Mouse (Mus musculus): ENCODE measurements at regions not wholly inside any gene's neighbourhood (a gene's known extent, or its start where the extent isn't known, plus 50 kb on each side); places are given as distances from the start of the nearest gene placed in this dataset.
"Not testable (repeated sequence)": the region's sequence is repeated elsewhere in the genome, so short reads cannot be mapped to it uniquely, and the experiment has no call there.

DNA sequence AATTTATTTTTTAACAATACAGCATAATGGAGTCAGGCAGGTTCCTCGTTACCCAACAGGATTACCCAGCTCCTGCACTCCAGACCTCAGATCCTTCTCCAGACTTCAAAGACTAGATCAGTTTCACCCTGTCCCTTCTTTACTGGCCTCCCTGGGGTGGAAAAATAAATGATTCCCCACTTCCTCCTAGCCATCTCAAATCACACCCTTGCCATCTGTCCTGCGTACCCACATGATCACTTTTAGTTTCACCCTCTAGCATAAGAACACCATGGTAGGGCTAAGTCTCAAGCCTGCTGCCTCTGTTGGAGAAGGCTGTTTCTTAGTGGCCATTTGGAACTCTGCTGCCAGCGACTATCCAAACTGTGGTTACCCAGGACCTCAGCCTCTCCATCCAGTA lies 222.0 kb downstream of the Plxna1 start:
- in situ Hi-C loops (cut with MboI, MseI): no loop called here

DNA sequence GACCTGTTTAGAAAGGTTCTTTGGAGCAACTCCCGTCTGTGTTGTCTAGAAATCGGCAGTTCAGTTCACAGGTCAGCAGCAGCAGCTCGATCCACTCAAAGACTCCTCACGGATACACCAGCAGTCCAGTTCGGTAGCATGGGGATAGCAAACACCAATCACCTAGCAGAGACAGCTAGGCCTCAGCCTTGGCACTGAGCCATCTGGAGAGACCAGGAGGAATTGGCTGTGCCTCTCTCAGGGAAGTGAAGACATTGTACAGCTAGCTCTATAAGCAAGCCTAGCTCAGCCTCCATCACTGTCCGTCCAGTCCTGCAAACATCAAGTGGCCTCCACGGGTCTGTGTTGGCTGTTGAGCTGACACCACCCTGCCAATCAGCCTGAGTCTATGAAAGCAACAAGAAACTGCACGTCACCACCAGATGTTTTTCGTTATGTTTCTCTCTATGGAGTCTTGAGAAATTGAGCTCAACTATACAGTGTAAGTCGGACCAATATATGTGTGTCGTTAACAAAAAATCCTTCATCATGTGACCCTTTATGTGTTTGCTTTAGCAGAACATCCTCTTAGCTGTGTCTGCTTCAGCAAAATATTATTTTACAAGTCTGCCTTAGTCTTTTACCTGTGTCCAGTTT lies 209.3 kb downstream of the Plxna1 start:
- in situ Hi-C loops (cut with MboI, MseI): no loop called here

DNA sequence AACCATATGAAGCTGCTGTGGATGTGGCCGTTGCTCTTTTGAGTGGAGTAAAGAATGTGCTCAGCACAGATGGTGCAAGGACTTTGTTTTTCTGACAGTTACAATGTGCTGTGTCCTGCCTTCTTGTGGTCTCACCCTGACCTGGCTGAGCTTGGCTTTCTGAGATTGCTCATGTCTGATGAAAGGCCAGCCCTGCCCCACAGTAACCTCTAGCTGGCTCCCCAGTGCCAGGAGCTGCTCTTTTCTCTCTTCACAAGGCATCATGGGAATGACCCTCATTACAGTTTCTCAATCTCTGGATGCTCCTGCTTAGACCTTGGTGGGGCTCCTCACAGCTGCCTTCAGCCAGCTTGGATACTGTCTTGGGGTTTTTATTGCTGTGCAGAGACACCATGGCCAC lies 204.9 kb downstream of the Plxna1 start:
- in situ Hi-C loops (cut with MboI, MseI): no loop called here

DNA sequence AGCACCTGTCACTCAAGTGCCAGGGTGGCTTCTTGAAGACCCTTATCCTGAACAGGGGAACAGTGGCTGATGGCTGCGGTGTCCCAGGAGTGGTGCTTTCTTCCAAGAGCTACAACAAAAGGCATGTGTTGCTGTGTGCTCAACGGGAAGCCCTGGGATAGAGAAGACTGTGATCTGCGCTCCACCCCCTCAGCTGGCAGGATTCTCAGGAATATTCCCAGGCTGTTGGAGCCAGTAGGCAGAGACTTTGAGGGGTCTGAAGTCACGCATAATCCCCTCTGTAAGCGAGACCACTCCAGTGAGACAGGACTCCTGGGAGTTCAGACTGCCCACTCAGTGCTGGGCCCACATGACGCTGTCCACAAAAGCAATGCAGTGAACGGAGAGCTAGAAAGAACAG lies 202.4 kb downstream of the Plxna1 start:
- in situ Hi-C loops (cut with MboI, MseI): no loop called here

DNA sequence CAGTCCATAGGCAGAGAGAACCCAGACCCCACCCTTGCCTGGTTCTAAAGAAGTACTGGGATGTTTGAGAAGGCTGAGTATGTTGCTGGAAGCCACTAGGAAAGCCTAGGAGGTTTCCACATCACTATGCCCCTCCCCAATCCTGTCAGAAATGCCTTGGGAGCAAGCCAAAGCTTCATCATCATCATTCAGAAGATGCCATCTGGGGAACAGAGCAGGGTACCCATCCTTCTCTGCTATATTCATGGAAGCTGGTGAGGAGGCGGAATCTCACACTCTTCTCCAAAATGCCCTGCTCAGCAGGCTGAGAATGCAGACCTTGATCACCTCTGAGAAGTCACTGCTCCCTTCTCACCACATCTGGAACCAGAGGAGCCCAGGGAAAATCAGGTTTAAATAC lies 200.7 kb downstream of the Plxna1 start:
- in situ Hi-C loops (cut with MboI, MseI): no loop called here

DNA sequence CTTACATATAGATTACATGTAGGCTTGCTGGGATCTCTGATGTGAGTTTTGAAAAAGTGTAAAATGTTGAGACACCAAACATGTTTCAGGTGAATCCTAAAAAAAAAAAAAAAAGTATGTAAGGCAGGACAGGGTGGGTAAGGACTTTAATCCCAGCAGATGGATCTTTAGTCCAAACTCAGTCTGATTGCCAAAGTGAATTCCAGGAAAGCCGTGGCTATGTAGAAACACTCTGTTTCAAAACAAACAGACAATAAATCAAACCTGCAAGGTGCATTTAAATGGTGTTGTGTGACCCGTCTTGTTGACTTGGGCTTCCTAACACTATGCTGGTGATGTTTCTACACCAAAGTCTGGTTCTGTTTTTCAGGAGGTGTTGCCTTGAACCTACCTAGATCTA lies 192.9 kb downstream of the Plxna1 start:
- in situ Hi-C loops (cut with MboI, MseI): no loop called here

DNA sequence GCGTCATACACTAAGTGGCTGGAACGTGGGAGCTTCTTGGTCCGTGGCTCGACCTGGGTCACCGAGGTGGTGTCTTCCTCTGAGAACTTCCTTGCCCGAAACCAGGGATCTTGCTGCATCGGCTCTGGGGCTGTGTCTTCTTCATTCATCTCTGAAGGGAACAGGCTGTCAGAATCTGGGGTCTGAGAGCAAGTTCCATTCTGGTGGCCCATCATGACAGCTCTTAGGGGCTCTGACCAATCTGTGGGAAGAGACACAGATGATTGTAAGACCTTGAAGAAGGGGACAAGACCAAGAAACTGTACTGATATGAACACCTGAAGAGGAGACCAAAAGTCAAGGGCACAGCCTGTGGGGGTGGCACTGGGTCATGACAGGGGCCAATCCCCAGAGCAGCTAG lies 177.5 kb downstream of the Plxna1 start:
- in situ Hi-C loops (cut with MboI, MseI): not testable (repeated sequence)

DNA sequence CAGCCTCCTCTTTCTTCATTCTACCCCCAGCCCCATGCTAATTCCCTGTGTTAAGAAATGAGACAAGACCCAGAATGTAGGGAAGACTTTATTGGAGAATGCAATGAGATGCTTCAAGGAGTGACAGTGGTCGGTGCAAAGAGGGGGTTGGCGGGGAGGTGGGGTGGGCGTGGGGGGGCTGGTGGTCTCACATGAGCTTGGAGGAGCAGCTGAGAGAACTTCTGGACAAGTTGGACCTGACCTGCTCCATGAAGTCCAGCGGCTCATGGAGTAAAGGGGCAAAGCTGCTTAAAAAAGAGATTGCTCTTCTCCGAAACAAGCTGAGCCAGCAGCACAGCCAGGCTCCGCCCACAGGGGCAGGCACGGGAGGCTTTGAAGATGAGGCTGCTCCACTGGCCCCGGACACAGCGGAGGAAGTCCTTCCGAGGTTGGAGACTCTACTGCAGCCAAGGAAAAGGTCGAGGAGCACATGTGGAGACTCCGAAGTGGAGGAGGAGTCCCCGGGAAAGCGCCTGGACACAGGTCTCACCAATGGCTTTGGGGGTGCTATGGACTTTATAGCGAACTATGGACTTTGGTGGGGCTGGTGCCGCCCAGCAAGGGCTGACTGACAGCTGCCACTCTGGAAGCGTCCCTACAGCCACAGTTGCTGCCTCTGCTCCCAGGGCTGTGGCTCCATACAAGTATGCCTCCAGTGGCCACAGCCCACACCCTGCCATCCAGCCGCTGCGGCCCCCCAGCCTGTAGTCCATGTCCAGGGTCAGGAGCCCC lies 161.7 kb downstream of the Plxna1 start:
- in situ Hi-C loops (cut with MboI, MseI): not testable (repeated sequence)

DNA sequence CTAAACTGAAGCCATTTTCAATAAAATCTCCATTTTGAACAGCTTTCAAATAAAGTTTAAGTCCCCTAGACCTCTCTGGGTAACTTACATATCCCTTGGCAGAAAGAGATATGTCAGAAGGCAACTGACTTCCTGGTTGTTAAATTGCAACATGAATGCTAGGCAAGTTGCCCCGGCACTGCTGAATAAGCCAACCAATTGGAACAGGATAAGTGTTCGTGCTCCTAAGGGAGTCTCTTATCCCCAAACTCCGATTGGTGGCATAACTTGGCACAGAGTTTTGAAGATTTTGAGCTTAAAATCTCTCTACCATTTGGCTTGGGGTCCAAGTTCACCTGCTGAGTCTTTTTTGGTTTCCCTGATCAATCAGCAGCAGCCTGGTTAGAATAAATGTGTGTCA lies 147.4 kb downstream of the Plxna1 start:
- in situ Hi-C loops (cut with MboI, MseI): no loop called here

DNA sequence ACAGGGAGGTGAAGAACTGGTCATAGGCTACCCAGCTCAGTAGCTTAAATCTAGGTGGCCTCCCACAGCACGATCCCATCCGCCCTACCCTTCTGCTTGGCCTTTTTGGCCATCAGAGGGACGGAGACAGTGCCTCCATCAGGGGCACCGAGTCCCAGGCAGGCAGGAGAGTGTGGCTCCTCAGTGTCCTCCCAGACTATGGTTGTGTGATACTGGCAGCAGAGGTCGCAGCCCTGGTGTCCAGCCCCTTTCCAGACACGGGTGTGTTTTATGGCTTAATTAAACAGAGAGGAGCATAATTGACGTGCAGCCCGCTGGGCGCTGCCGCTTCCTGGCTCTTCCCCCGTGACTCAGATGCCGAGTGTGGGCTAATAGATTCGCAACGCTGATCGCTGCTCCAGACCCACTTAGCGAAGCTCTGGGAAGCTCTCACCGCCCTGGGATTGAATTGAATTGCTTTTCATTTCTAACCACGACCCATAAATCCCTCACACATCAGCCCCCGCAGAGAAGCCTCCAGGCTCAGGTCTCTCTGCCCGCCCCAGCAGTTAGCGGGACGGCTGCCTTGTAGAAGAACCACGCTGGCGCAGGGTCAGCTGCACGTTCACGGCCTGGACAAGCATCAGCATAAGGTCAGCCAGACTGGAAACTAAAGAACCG lies 126.9 kb downstream of the Plxna1 start:
- in situ Hi-C loops (cut with MboI, MseI): no loop called here

DNA sequence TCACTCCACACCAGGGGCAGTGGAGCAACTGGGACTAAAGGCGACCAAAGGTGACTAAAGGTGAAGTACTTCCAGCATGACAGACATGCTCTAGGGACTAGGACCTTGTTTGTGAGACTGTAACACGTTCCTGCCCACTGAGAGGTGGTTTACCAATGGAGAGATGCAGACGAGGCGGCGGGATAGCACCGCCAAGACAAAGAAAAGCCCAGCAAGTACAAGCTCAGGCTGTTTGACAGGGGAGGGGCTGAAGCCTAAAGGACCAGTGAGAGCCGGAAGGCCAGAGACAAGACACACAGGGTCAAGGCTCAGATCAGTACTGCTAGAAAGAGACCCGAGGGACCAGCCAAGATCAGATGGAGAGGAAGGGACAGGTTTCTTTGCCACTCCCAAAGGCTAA lies 126.2 kb downstream of the Plxna1 start:
- in situ Hi-C loops (cut with MboI, MseI): no loop called here

DNA sequence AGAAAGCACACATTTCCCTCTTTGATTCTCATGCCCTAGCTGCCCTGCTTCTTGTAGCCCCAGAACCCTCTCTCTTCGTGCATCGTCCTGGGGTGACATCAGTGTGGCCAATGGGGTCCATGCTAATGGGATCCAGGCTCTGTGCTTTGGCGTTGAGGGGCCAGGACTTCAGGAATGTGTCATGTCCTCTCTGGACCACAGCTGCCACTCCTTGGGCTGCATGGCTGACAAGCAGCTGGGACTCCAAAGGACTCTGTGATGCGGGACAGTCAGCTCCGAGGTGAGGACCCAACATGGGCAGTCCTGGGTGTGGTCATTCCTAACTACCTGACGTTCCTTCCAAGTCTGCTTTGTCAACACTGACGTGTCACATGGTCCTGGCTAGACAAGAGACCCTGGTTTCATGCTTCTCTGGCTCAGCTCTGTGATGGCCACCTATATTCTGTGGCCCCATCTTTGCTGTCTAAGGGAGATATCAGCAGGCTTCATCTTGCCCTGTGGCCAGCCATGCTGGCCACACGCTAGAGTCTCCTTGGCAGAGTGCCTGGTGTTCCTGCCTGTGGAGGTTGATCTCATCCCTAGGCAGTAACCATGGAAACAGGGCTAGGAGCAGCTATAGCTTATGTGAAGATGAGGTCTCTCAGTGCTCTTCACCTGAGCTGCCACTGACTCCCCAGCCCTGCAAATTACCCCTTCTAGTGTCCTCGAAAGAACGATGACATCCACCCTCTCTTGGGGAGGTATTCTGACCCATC lies 125.4 kb downstream of the Plxna1 start:
- in situ Hi-C loops (cut with MboI, MseI): no loop called here

DNA sequence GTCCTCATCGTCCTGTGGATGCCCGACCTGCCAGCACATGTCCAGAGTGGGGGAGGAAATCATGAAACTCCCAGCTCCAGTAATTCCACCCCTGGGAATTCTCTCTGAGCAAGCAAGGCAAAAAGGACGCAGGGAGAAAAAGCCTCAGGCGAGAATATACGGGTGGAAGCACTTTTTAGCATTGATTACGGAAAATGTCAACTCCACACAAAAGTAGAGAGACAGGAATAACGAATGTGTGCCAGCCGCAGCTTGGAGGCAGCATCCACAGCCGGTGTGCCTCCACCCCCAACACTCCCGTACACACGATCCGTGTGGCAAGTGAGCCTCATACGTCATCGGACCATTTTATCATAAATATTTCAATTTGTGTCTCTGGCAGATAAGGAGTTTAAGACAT lies 123.5 kb downstream of the Plxna1 start:
- in situ Hi-C loops (cut with MboI, MseI): no loop called here

DNA sequence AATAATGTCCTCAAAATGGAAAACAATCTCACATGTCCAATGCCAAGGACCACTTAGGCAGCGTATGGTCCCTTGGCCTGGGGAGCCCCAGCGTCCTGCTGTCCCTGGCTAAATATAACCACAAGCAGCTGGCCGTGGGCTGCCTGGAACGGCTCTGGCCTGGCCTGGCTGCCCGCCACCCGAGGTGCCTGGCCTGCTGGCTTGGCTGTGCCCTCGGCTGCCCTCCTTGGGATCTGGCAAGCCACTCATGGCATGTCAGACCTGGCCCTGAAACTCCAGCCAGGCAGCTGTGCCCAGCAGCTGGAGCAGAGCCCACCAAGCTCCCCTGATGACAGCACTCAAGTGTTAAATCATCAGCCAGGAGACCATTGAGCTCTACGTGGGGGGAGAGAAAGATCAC lies 122.9 kb downstream of the Plxna1 start:
- in situ Hi-C loops (cut with MboI, MseI): no loop called here

DNA sequence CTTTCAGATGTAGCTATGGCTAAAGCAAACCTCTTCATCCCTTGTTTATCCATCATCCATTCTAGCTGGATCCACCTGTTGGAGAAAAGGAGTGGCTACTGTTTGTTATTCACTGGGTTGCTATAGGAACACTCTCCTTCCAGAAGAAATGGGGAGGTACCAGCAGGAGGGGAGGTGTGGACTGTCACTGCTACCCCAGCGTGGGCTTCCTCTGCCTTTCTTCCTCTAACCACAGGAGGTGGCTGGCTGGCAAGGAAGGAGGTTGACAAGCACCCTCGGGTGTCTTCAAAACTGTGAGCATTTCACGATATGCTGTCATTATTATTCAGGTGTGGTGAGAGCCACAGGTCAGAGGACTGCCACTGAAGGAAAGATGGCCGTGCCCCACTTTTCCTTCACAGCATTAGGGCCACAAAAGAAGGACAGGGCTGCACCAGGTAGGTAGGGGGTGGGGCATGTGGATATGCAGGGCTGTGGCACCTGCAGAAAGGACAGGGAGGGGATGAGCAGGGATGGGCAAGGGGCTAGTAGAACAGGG lies 122.2 kb downstream of the Plxna1 start:
- in situ Hi-C loops (cut with MboI, MseI): no loop called here

DNA sequence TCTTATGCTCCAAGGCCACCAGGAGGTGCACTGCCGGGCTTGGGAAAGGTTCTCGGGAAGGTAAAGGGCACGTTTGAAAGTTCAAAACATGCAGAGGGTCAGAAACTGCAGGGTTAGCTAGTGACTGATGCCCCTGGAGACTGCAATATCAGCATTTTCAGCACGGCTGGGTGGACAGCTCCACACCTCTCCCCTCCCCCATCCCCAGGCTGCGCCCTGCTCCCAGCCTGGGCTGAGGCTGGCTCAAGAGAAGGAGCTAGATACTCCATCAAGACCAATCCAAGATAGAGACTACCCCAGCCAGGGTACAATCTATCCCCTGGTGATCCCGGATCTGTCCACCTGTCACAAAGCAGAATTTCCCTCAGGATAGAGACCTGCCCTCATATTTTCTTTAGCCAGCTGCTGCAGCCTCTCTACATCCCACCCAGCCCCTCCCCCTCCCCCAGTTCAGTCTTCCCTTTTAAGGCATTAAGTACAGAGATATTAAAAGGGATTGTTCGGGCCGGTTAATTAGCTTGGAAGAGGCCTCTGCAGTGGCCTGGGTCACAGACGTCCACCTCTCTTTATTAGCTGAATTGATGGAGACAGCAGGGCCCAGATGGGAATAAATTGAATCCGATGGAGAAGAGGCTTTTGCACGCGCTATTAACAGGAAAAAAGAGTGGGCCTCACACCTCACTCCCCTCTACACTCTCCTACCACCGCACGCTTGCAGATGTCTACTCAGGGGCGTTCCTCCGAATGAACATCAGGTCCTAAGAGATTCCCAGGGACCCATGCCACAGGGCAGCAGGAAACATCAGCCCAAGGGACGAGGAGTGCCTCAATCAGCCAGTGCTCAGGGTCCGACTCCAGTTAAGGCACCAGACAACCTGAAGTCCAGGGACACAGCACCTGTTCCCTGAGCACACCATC lies 119.8 kb downstream of the Plxna1 start:
- in situ Hi-C loops (cut with MboI, MseI): no loop called here

DNA sequence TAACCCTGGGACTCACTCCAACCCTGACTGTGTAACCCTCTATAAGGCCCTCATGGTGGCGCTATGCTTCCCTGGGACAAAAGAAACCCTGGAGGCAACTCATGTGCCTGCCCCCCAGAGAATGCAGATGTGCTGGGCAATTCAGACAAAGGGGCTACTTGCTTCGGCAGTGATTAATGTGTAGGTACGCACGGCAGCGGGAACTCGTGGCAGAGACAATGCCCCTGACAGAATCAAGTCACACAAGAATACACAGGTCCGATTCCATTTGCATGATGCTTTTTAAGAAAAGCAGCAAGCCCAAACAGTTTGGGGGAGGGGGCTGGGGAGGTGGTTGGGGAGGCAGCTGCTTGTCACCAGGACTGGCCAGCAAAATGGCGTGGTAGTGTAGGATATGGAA lies 116.9 kb downstream of the Plxna1 start:
- in situ Hi-C loops (cut with MboI, MseI): no loop called here

DNA sequence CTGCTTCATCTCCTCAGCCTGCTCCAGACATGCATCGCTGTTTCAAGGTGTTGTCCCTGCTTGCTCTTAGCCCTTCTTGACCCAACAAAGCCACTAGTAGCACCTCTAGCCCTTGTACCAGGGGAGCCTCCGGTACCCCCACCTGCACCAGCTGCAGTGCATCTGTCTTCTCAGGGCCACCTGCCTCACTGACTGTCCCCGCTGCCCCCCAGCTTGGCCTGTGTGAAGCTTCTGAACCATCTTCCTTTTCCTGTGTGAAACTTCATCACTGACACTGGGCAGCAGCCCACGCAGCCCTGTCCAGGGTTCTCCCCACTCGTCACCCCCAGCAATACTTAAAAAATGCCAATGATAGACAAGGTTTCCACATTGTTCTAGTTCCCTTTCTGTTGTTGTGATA lies 116.2 kb downstream of the Plxna1 start:
- in situ Hi-C loops (cut with MboI, MseI): no loop called here

DNA sequence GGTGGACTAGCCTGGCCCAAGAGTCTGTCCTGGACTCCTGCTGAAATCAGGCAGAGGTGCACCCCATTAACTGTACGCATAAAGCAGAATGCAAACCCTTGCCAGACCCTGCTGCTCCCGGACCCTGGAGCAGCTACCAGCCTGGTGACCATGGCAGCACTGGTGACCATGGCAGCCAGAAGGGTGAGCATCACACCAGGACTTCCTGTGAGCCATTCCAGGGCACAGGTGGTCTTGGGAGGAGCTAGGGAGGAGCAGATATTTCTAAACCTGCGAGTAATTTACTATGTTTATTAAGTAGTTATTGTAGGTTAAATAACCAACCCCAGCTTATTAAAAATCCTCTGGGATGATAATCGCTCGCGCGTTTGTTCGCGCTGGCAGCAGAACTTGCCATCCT lies 113.8 kb downstream of the Plxna1 start:
- in situ Hi-C loops (cut with MboI, MseI): no loop called here

DNA sequence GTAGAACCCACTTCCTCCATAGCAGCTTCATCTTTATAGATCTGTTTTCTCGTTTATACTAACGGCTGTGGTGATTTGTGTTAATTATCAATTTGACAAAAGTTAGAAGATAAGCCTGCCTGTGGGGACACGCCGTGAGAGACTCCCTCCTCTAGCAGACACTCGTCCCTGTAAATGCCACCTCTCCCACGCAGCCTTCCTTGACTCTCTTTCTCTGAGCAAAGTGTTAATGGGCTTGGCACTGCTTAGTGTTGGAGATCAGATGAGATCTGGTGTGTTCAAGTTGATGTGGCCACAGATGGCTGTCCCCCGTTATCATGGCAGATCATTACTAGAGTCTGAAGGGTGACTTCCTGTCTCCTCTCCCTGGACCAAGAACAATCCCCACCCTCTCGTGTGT lies 113.1 kb downstream of the Plxna1 start:
- in situ Hi-C loops (cut with MboI, MseI): no loop called here

DNA sequence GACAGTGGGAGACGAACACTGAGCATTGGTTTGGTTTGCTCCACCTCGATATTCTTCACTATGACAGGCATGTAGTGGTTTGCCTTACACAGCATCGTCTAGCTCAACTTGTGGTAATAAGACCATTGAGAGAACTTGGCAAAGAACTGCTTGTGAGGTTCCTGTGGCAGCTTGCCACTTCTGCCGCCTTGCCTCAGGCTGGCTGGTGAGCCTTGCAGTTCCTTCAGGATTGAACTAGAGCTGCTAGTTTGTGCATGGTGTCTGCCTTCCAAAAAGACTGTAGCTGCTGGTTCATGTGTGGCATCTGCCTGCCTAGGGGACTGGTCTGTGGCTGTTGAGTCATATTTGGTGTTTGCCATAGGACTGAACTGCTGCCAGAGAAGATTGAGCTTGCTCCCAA lies 110.8 kb downstream of the Plxna1 start:
- in situ Hi-C loops (cut with MboI, MseI): no loop called here

Measured in regulatory T cell (primary cell).